ENCODE assay signal across 10 mouse cellular contexts in the genomic region with DNA sequence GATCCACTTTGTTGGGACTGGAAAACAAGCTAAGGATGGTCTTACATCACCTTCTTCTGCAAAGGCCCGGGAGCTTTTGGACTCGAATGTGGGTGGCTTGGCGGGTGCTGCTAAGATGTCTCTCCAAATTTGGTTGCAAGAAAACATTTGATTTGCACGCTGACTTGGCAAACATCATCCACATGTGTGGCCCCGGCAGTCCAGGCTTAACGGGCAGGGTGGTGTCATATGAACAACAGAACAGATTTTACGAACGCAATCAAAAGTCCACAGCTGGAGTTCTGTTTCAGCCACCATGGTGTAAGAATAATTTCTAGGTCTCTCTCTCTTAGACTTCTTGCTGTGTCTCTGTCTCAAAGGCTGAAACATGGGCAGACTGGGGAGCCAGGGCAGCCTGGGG. TPM values are rescaled to one million over a fixed set of nuclear protein-coding genes. Genes with fewer than 3 reads are reported as not detected.
A peak's percentile ranks its signal among the peaks of the same experiment; 100 is the strongest.
DNase-seq lines count a peak whose midpoint lies in the region; ATAC-seq lines count a peak whose summit lies in the region.
"Had no signal": no experiment of that assay in that cellular context is flagged by ENCODE, and none has a peak within 500 bp of the region (broad histone marks: within the 10 kb centered on the region; RNA-seq: fewer than 3 reads in every experiment).

No protein-coding gene starts in this region.

- H3K27ac ChIP-seq in embryonic facial prominence, embryonic 11.5 days (replicated peaks; ENCODE audit: low read depth, low read length), result no peak overlapping the region
- H3K27ac ChIP-seq in heart, embryonic 12.5 days (ENCODE audit: poor library complexity, severe bottlenecking), result peak overlapping the region; percentile 71
- peak overlapping the region; percentile 87 for H3K27ac ChIP-seq in lung, embryonic 16.5 days (ENCODE audit: low read length)
- H3K27ac ChIP-seq in midbrain, embryonic 14.5 days (replicated peaks; ENCODE audit: low read depth, low read length), result no peak overlapping the region
- H3K27ac ChIP-seq: liver, embryonic 13.5 days had no signal

- WGBS in embryonic facial prominence, embryonic 11.5 days, result 54% methylated on average over 8 of the region's 8 CpGs
- WGBS in heart, embryonic 12.5 days, result 72% methylated on average over 8 of the region's 8 CpGs
- 43% methylated on average over 8 of the region's 8 CpGs for WGBS in lung, embryonic 16.5 days
- 77% methylated on average over 8 of the region's 8 CpGs for WGBS in midbrain, embryonic 14.5 days

- ATAC-seq in embryonic facial prominence, embryonic 11.5 days (replicated peaks; ENCODE audit: insufficient number of reproducible peaks, low FRiP score, low TSS enrichment, low read depth), result no peak
- ATAC-seq in heart, embryonic 12.5 days (ENCODE audit: insufficient number of reproducible peaks, low FRiP score), result no peak
- ATAC-seq in lung, embryonic 16.5 days (ENCODE audit: low read depth), result peak; percentile 67
- no peak for ATAC-seq in midbrain, embryonic 14.5 days (ENCODE audit: low FRiP score, low TSS enrichment)

- H3K4me3 ChIP-seq in embryonic facial prominence, embryonic 11.5 days (ENCODE audit: low read depth, low read length), result no peak overlapping the region
- no peak overlapping the region for H3K4me3 ChIP-seq in heart, embryonic 12.5 days
- 0 out of 2 replicates have a peak overlapping the region, but pooled peaks have one; percentile 4 for H3K4me3 ChIP-seq in lung, embryonic 16.5 days (ENCODE audit: low read length)
- no peak overlapping the region for H3K4me3 ChIP-seq in midbrain, embryonic 14.5 days (replicated peaks; ENCODE audit: low read depth, low read length)
- H3K4me3 ChIP-seq: hindbrain, embryonic 15.5 days; liver, embryonic 13.5 days had no signal

- peak; percentile 50 for DNase-seq in adrenal gland, postnatal 10 days
- no peak for DNase-seq in adrenal gland, adult 8-10 months
- DNase-seq in embryonic facial prominence, embryonic 11.5 days (ENCODE audit: low spot score), result peak; percentile 28
- DNase-seq in MN1 (ENCODE audit: low spot score), result no peak
- no peak for DNase-seq in midbrain, embryonic 14.5 days
- DNase-seq in layer of hippocampus, adult 11-12 months (ENCODE audit: low spot score), result no peak
- DNase-seq: liver, embryonic 13.5 days had no signal

- no peak overlapping the region for H3K4me2 ChIP-seq in embryonic facial prominence, embryonic 11.5 days (ENCODE audit: low read depth, low read length)
- H3K4me2 ChIP-seq in heart, embryonic 12.5 days, result no peak overlapping the region
- H3K4me2 ChIP-seq in lung, embryonic 16.5 days (ENCODE audit: low read depth, low read length), result peak overlapping the region; percentile 32
- no peak overlapping the region for H3K4me2 ChIP-seq in midbrain, embryonic 14.5 days (ENCODE audit: low read length)
- H3K4me2 ChIP-seq: hindbrain, embryonic 15.5 days; liver, embryonic 13.5 days had no signal

- no peak overlapping the region for H3K9ac ChIP-seq in embryonic facial prominence, embryonic 11.5 days (replicated peaks; ENCODE audit: low read length)
- H3K9ac ChIP-seq in heart, embryonic 12.5 days, result no peak overlapping the region
- no peak overlapping the region for H3K9ac ChIP-seq in lung, embryonic 16.5 days (ENCODE audit: low read length)
- H3K9ac ChIP-seq in midbrain, embryonic 14.5 days (replicated peaks; ENCODE audit: low read length), result no peak overlapping the region
- H3K9ac ChIP-seq: hindbrain, embryonic 15.5 days; liver, embryonic 13.5 days had no signal

- H3K4me1 ChIP-seq in embryonic facial prominence, embryonic 11.5 days (ENCODE audit: control insufficient read depth, insufficient read depth, low read length), result no peaks in the 10 kb centered on the region; the same call in 1 of the 2 replicates
- peaks cover 32% of the 10 kb centered on the region for H3K4me1 ChIP-seq in heart, embryonic 12.5 days (replicated peaks)
- H3K4me1 ChIP-seq in lung, embryonic 16.5 days (replicated peaks; ENCODE audit: control insufficient read depth, insufficient read depth, low read length), result peaks cover 16% of the 10 kb centered on the region
- no peaks in the 10 kb centered on the region; the same call in 1 of the 2 replicates for H3K4me1 ChIP-seq in midbrain, embryonic 14.5 days (ENCODE audit: control insufficient read depth, insufficient read depth, low read length)
- H3K4me1 ChIP-seq: liver, embryonic 13.5 days had no signal

- no peaks in the 10 kb centered on the region for H3K9me3 ChIP-seq in embryonic facial prominence, embryonic 11.5 days (replicated peaks; ENCODE audit: control insufficient read depth, low read length)
- H3K9me3 ChIP-seq in heart, embryonic 12.5 days (replicated peaks), result no peaks in the 10 kb centered on the region
- H3K9me3 ChIP-seq in lung, embryonic 16.5 days (ENCODE audit: control insufficient read depth, low read length), result no peaks in the 10 kb centered on the region
- no peaks in the 10 kb centered on the region for H3K9me3 ChIP-seq in midbrain, embryonic 14.5 days (ENCODE audit: control insufficient read depth, low read length)
- H3K9me3 ChIP-seq: hindbrain, embryonic 15.5 days; liver, embryonic 13.5 days had no signal

- H3K36me3 ChIP-seq in embryonic facial prominence, embryonic 11.5 days (replicated peaks; ENCODE audit: control insufficient read depth, insufficient read depth, low read depth, low read length), result no peaks in the 10 kb centered on the region
- H3K36me3 ChIP-seq in heart, embryonic 12.5 days, result no peaks in the 10 kb centered on the region
- no peaks in the 10 kb centered on the region for H3K36me3 ChIP-seq in lung, embryonic 16.5 days (ENCODE audit: control insufficient read depth, insufficient read depth, low read length)
- no peaks in the 10 kb centered on the region for H3K36me3 ChIP-seq in midbrain, embryonic 14.5 days (ENCODE audit: control insufficient read depth, insufficient read depth, low read length)
- H3K36me3 ChIP-seq: hindbrain, embryonic 15.5 days; liver, embryonic 13.5 days had no signal

- H3K27me3 ChIP-seq in embryonic facial prominence, embryonic 11.5 days (ENCODE audit: control insufficient read depth, insufficient read depth, low read length), result no peaks in the 10 kb centered on the region
- no peaks in the 10 kb centered on the region for H3K27me3 ChIP-seq in heart, embryonic 12.5 days (replicated peaks)
- no peaks in the 10 kb centered on the region for H3K27me3 ChIP-seq in lung, embryonic 16.5 days (ENCODE audit: control insufficient read depth, insufficient read depth, low read depth, low read length)
- H3K27me3 ChIP-seq in midbrain, embryonic 14.5 days (ENCODE audit: control insufficient read depth, insufficient read depth, low read length), result no peaks in the 10 kb centered on the region
- H3K27me3 ChIP-seq: hindbrain, embryonic 15.5 days; liver, embryonic 13.5 days had no signal

RNA-seq across cellular contexts. Expression of a gene that starts 3.6 kb away (rescaled TPM):
- 1 to 10 TPM; 4.3 to 7.0 TPM for total RNA-seq in adrenal gland, postnatal 10 days (2021)
- 1 to 10 TPM; 6.7 to 9.8 (median 8.4) TPM for total RNA-seq in adrenal gland, adult 8-10 months (2022)
- 1.2 and 1.3 TPM in 2 replicates for polyA plus RNA-seq in embryonic facial prominence, embryonic 11.5 days (2014; fragmentation: Nextera tagmentation; extraction: Ambion mirVana)
- polyA plus RNA-seq in heart, embryonic 12.5 days (2016; fragmentation: Nextera tagmentation; extraction: Ambion mirVana), result 1.4 and 1.5 TPM in 2 replicates
- polyA plus RNA-seq in lung, embryonic 16.5 days (2015; fragmentation: Nextera tagmentation; extraction: Ambion mirVana), result 15.8 and 18.0 TPM in 2 replicates
- polyA plus RNA-seq in midbrain, embryonic 14.5 days (2014; fragmentation: Nextera tagmentation; extraction: Ambion mirVana), result 0.63 and 1.5 TPM in 2 replicates

Comparison
In these comparisons a context has a peak if more than half of its experiments do, and no peak if none do; other contexts are left out.
1. DNase-seq: peak in adrenal gland, postnatal 10 days (single experiment) and embryonic facial prominence, embryonic 11.5 days (single experiment); none in adrenal gland, adult 8-10 months (single experiment), MN1 (single experiment), midbrain, embryonic 14.5 days (single experiment) and layer of hippocampus, adult 11-12 months (single experiment).
2. H3K27ac ChIP-seq: peak in heart, embryonic 12.5 days (single experiment) and lung, embryonic 16.5 days (single experiment); none in embryonic facial prominence, embryonic 11.5 days (single experiment) and midbrain, embryonic 14.5 days (single experiment).